Mouse (Mus musculus) kidney, embryonic 14.5 days (tissue): ENCODE results near the gene Gna13. TPM values are rescaled to one million over a fixed set of nuclear protein-coding genes. Genes with fewer than 3 reads are reported as not detected.

Source experiments
- ATAC-seq: fragments of 200-750 bp; cut with Nextera tagmentation; 2 replicates; pipeline ENCODE4 v1.8.0; 2017; ENCODE audit warnings: moderate number of reproducible peaks, mild to moderate bottlenecking, moderate TSS enrichment, moderate library complexity; ENCODE audit not compliant: low FRiP score, low TSS enrichment
- H3K27ac ChIP-seq: fragments of 300-500 bp; sonication (generic); 2 replicates; pipeline ENCODE4 v1.5.1; 2014; ENCODE audit warnings: low read depth, mild to moderate bottlenecking, low read length, moderate library complexity, mixed read lengths
- H3K27me3 ChIP-seq: fragments of 300-500 bp; sonication (generic); 2 replicates; pipeline ENCODE4 v1.6.1; 2014; ENCODE audit warnings: mild to moderate bottlenecking, low read length; ENCODE audit not compliant: control insufficient read depth, insufficient read depth
- H3K36me3 ChIP-seq: fragments of 300-500 bp; sonication (generic); 2 replicates; pipeline ENCODE4 v1.6.1; 2014; ENCODE audit warnings: low read length, mixed read lengths; ENCODE audit not compliant: control insufficient read depth, insufficient read depth
- H3K4me1 ChIP-seq: fragments of 300-500 bp; sonication (generic); 2 replicates; pipeline ENCODE4 v1.6.1; 2014; ENCODE audit warnings: low read length, mixed read lengths; ENCODE audit not compliant: control insufficient read depth, insufficient read depth
- H3K4me2 ChIP-seq: fragments of 300-500 bp; sonication (generic); replicated peaks from 2 replicates; pipeline ENCODE4 v1.6.1; 2014; ENCODE audit warnings: low read depth, mild to moderate bottlenecking, low read length
- H3K4me3 ChIP-seq: fragments of 300-500 bp; sonication (generic); 2 replicates; pipeline ENCODE4 v1.5.1; 2014; ENCODE audit warnings: mild to moderate bottlenecking, low read length
- H3K9ac ChIP-seq: fragments of 300-500 bp; sonication (generic); 2 replicates; pipeline ENCODE4 v1.6.1; 2014; ENCODE audit warnings: low read depth, mild to moderate bottlenecking, low read length, moderate library complexity
- H3K9me3 ChIP-seq: fragments of 300-500 bp; sonication (generic); 2 replicates; pipeline ENCODE4 v1.6.1; 2016; ENCODE audit warnings: low read length; ENCODE audit not compliant: control insufficient read depth
- WGBS: fragments of 180-500 bp; shearing (Covaris S2); extraction: QIAGEN DNeasy Blood & Tissue Kit; methylation state at CpG from one replicate; pipeline ENCODE4 v1.1.7; 2014; 5-methylcytosine and 5-hydroxymethylcytosine counted together
- polyA plus RNA-seq: library from polyadenylated mRNA; unstranded; fragments of >200 nt; fragmentation: Nextera tagmentation; extraction: Ambion mirVana; gene quantifications from 2 replicates; pipeline ENCODE4 v1.2.1, GENCODE M21; 2014

Gna13 gene
- polyA plus RNA-seq, 1 experiment from 2014 or later: 31.0 TPM

DNA sequence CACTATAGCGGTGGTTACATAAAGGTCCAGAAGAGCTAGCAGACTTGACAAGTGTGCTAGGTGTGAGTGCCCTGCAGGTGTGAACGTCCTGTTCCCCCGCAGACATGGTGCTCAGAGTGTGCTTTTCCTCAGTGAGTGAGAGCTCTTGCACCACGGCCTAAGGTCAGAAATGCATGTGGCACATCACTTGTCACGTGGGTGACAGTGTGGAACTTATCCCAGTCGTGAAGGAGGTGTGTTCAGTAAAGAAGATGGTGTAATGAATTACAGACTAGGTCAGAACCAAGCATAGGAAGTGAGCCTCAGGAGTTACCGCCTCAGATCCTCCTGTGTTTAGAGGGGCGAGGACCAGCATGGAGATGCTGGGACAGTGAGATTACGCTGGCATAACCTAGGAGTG lies 32.7 kb downstream of the Gna13 start:
- H3K36me3 ChIP-seq: peaks cover 33% of the 10 kb centered on the region
- H3K4me1 ChIP-seq: peaks cover 4% of the 10 kb centered on the region; the same call in 1 of the 2 replicates
- H3K9me3 ChIP-seq: no peaks in the 10 kb centered on the region
- ATAC-seq: no peak
- no peak overlapping the region for H3K4me3 ChIP-seq
- H3K9ac ChIP-seq: no peak overlapping the region
- no peaks in the 10 kb centered on the region for H3K27me3 ChIP-seq
- H3K27ac ChIP-seq: no peak overlapping the region
- no peak overlapping the region for H3K4me2 ChIP-seq
- 78% methylated on average over 9 of the region's 9 CpGs for WGBS

- Histone ChIP-seq H3K9me3 (no peaks in the 10 kb centered on the region), H3K9ac (no peak overlapping the region), H3K4me2 (no peak overlapping the region), H3K36me3 (no peaks in the 10 kb centered on the region; the same call in 1 of the 2 replicates), H3K4me3 (no peak overlapping the region), H3K4me1 (no peaks in the 10 kb centered on the region), H3K27me3 (no peaks in the 10 kb centered on the region), H3K27ac (no peak overlapping the region)
- WGBS: 87% methylated on average over 5 of the region's 5 CpGs
- no peak for ATAC-seq
These were observed 43.8 kb downstream of the Gna13 start for GRCm38 (mm10) chr11:109406431-109406830.

GRCm38 (mm10) chr11:109410197-109410980 lies 47.8 kb downstream of the Gna13 start:
- Histone ChIP-seq H3K4me1 (no peaks in the 10 kb centered on the region), H3K27me3 (no peaks in the 10 kb centered on the region), H3K36me3 (no peaks in the 10 kb centered on the region), H3K9me3 (no peaks in the 10 kb centered on the region), H3K9ac (no peak overlapping the region), H3K4me2 (no peak overlapping the region), H3K27ac (no peak overlapping the region), H3K4me3 (no peak overlapping the region)
- ATAC-seq: no peak
- 80% methylated on average over 15 of the region's 15 CpGs for WGBS

GRCm38 (mm10) chr11:109413617-109414016 lies 51.0 kb downstream of the Gna13 start, which contains the start of gene 9930022D16Rik:
Gene 9930022D16Rik, plus strand, starts transcription at chr11:109413917.
- H3K27me3 ChIP-seq: no peaks in the 10 kb centered on the region
- no peak within 1 kb of the TSS for H3K4me2 ChIP-seq
- H3K27ac ChIP-seq: no peak within 1 kb of the TSS
- ATAC-seq: no peak
- H3K4me1 ChIP-seq: no peaks in the 10 kb centered on the region
- H3K9me3 ChIP-seq: no peaks in the 10 kb centered on the region
- no peaks in the 10 kb centered on the region for H3K36me3 ChIP-seq
- H3K9ac ChIP-seq: no peak within 1 kb of the TSS
- 85% methylated on average over 6 of the region's 6 CpGs for WGBS
- H3K4me3 ChIP-seq: no peak within 1 kb of the TSS

DNA sequence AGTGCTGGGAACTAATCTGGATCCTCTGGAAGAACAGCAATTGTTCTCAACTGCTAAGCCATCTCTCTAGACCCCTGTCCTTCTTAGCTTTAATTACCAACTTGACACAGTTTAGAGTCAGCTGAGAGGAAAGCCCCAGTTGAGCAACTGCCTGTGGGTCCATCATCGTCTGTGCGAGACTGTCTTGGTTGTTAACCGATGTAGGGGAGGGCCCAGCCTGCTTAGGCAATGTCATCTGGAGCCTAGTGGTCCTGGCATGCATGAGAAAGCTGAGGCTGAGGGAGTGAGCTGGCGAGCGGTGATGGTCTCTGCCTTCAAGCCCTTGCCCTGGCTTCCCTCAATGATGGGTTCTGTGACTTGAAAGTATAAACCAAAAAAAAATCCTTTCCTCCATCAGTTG lies 52.2 kb downstream of the Gna13 start:
- no peaks in the 10 kb centered on the region for H3K4me1 ChIP-seq
- ATAC-seq: no peak
- 85% methylated on average over 5 of the region's 5 CpGs for WGBS

GRCm38 (mm10) chr11:109416709-109417420 lies 54.2 kb downstream of the Gna13 start:
- ATAC-seq: no peak
- no peak overlapping the region for H3K27ac ChIP-seq
- no peaks in the 10 kb centered on the region for H3K9me3 ChIP-seq
- H3K4me3 ChIP-seq: no peak overlapping the region
- H3K4me2 ChIP-seq: no peak overlapping the region
- H3K27me3 ChIP-seq: no peaks in the 10 kb centered on the region
- H3K4me1 ChIP-seq: no peaks in the 10 kb centered on the region
- no peaks in the 10 kb centered on the region for H3K36me3 ChIP-seq
- WGBS: 60% methylated on average over 8 of the region's 8 CpGs
- no peak overlapping the region for H3K9ac ChIP-seq

More for the DNA sequence above, 52.2 kb downstream of the Gna13 start:
- Histone ChIP-seq H3K36me3 (no peaks in the 10 kb centered on the region), H3K9ac (no peak overlapping the region), H3K27ac (no peak overlapping the region), H3K27me3 (no peaks in the 10 kb centered on the region), H3K4me3 (no peak overlapping the region), H3K4me2 (no peak overlapping the region), H3K9me3 (no peaks in the 10 kb centered on the region)

DNA sequence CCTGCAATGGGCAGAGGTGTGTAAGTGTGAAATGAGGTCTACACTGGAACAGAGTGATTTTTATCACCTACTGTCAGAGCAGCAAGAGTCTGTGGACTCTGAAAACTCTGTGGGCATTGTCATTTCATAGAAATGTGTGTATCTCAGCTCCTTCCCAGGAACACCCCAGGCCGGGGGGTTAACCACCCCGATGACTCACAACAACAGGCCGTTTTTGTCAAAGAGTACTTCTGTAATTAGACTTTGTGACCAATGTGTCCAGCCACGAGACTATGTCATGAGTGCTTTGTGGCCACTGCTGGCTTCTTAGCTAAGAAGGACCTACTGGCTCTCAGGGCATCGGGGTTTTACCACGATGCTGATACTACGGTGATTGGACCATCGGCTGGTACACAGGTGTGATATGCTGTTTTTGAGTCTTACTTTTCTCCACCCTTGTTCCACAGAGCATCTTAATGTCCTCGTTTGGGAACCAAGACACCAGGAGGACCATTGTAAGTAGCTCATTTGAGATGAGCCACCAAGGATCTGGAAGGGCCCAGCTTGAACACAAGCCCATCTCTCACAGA lies 54.9 kb downstream of the Gna13 start:
- no peak overlapping the region for H3K4me3 ChIP-seq
- H3K4me1 ChIP-seq: no peaks in the 10 kb centered on the region
- no peak overlapping the region for H3K9ac ChIP-seq
- H3K27me3 ChIP-seq: no peaks in the 10 kb centered on the region
- H3K4me2 ChIP-seq: no peak overlapping the region
- no peaks in the 10 kb centered on the region for H3K36me3 ChIP-seq
- no peak overlapping the region for H3K27ac ChIP-seq
- H3K9me3 ChIP-seq: no peaks in the 10 kb centered on the region
- ATAC-seq: no peak
- 86% methylated on average over 9 of the region's 9 CpGs for WGBS

GRCm38 (mm10) chr11:109419461-109419860 lies 56.8 kb downstream of the Gna13 start:
- no peak for ATAC-seq
- Histone ChIP-seq H3K4me2 (no peak overlapping the region), H3K4me1 (no peaks in the 10 kb centered on the region), H3K36me3 (no peaks in the 10 kb centered on the region), H3K4me3 (no peak overlapping the region), H3K9me3 (no peaks in the 10 kb centered on the region), H3K27me3 (no peaks in the 10 kb centered on the region), H3K27ac (no peak overlapping the region), H3K9ac (no peak overlapping the region)
- 51% methylated on average over 4 of the region's 4 CpGs for WGBS
